Mouse (Mus musculus): ENCODE measurements at regions not wholly inside any gene's neighbourhood (a gene's known extent, or its start where the extent isn't known, plus 50 kb on each side); places are given as distances from the start of the nearest gene placed in this dataset.

DNA sequence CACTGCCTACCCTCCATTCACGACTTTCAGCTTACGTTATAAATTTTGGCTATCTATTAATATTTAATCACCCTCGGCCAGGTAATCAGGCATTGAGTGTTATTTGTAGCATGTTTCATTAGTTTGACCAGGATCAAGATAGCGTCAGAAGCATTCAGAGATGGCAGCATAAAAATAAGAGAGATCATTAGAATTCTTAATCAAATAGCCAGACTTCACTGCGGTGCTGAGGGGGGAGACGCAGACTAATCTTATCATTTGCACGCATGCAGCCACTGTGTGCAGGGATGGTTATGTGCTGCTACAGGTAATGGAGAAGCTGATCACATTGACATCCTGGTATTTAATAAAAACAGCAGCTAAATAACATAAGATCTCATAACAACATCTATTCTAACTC is 574.5 kb upstream of the Klhl1 start:
- 82% methylated on average over 7 of the region's 7 CpGs for WGBS
- H3K27me3 ChIP-seq (ENCODE audit: control insufficient read depth, insufficient read depth, low read length): no peaks in the 10 kb centered on the region
- H3K4me1 ChIP-seq (ENCODE audit: control insufficient read depth, insufficient read depth, low read length): no peaks in the 10 kb centered on the region
- H3K36me3 ChIP-seq (ENCODE audit: control insufficient read depth, insufficient read depth, low read length): no peaks in the 10 kb centered on the region
- H3K4me3 ChIP-seq (ENCODE audit: insufficient read depth, low read depth, low read length): no peak overlapping the region
- no peaks in the 10 kb centered on the region for H3K79me2 ChIP-seq (ENCODE audit: control insufficient read depth, insufficient read depth, low read length)
- no peak overlapping the region for H3K27ac ChIP-seq (replicated peaks; ENCODE audit: insufficient read depth, low read depth, low read length)
- no peak overlapping the region for H3K9ac ChIP-seq (ENCODE audit: low read depth, low read length)
- no peak for DNase-seq (ENCODE audit: extremely low read depth, low read depth, low spot score)
- TF ChIP-seq CTCF (IDR thresholded peaks at IDR 0.05; ENCODE audit: low read depth, low read length) (no peak), POLR2A (IDR thresholded peaks at IDR 0.05; ENCODE audit: extremely low read depth, insufficient read depth, low read length) (no peak)

DNA sequence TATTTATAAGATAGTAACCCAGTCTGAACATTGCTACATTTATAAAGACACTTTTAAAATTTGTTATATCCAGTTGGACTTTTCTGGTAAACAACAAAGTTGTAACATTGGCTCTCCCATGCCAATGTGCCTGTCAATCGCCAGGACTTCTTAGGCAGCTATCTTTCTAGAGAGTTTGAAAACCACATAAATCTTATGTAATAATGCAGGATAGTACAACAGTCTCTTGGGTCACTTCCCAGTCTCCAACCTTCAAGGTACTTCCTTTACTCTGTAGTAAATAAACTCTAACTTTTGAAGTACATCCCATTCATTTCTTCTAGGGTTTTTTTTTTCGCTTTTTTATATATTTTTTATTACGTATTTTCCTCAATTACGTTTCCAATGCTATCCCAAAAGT is 570.0 kb upstream of the Klhl1 start:
- Histone ChIP-seq H3K9ac (ENCODE audit: low read depth, low read length) (no peak overlapping the region), H3K4me1 (ENCODE audit: control insufficient read depth, insufficient read depth, low read length) (no peaks in the 10 kb centered on the region), H3K79me2 (ENCODE audit: control insufficient read depth, insufficient read depth, low read length) (no peaks in the 10 kb centered on the region), H3K27ac (replicated peaks; ENCODE audit: insufficient read depth, low read depth, low read length) (no peak overlapping the region), H3K27me3 (ENCODE audit: control insufficient read depth, insufficient read depth, low read length) (no peaks in the 10 kb centered on the region), H3K4me3 (ENCODE audit: insufficient read depth, low read depth, low read length) (no peak overlapping the region), H3K36me3 (ENCODE audit: control insufficient read depth, insufficient read depth, low read length) (no peaks in the 10 kb centered on the region)
- no peak for TF ChIP-seq CTCF (IDR thresholded peaks at IDR 0.05; ENCODE audit: low read depth, low read length)
- TF ChIP-seq POLR2A (IDR thresholded peaks at IDR 0.05; ENCODE audit: extremely low read depth, insufficient read depth, low read length): no peak
- no peak for DNase-seq (ENCODE audit: extremely low read depth, low read depth, low spot score)
- 79% methylated on average over 4 of the region's 4 CpGs for WGBS

DNA sequence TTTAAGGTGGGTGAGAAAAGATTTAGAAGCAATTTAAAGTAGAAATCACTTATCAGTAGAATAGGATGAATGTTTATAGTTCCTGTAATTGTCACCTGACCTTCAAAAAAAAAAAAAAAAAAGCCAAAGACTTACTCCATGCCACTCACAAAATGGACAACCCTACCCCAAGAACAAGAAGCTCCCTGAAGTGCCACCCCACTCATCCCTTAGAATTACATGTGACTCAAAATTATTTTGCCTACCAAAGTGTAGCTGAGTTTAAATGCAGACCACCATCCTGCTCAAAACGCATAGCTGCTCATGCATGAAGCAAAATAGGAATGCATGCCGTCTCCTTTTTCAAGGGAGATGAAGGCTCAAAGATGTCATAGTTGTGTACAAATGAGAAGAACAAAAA is 568.4 kb upstream of the Klhl1 start:
- Histone ChIP-seq H3K36me3 (ENCODE audit: control insufficient read depth, insufficient read depth, low read length) (no peaks in the 10 kb centered on the region), H3K27ac (replicated peaks; ENCODE audit: insufficient read depth, low read depth, low read length) (no peak overlapping the region), H3K27me3 (ENCODE audit: control insufficient read depth, insufficient read depth, low read length) (no peaks in the 10 kb centered on the region), H3K4me3 (ENCODE audit: insufficient read depth, low read depth, low read length) (no peak overlapping the region), H3K79me2 (ENCODE audit: control insufficient read depth, insufficient read depth, low read length) (no peaks in the 10 kb centered on the region), H3K9ac (ENCODE audit: low read depth, low read length) (no peak overlapping the region), H3K4me1 (ENCODE audit: control insufficient read depth, insufficient read depth, low read length) (no peaks in the 10 kb centered on the region)
- 75% methylated on average over 2 of the region's 2 CpGs for WGBS
- DNase-seq (ENCODE audit: extremely low read depth, low read depth, low spot score): no peak
- TF ChIP-seq POLR2A (IDR thresholded peaks at IDR 0.05; ENCODE audit: extremely low read depth, insufficient read depth, low read length) (no peak), CTCF (IDR thresholded peaks at IDR 0.05; ENCODE audit: low read depth, low read length) (no peak)

DNA sequence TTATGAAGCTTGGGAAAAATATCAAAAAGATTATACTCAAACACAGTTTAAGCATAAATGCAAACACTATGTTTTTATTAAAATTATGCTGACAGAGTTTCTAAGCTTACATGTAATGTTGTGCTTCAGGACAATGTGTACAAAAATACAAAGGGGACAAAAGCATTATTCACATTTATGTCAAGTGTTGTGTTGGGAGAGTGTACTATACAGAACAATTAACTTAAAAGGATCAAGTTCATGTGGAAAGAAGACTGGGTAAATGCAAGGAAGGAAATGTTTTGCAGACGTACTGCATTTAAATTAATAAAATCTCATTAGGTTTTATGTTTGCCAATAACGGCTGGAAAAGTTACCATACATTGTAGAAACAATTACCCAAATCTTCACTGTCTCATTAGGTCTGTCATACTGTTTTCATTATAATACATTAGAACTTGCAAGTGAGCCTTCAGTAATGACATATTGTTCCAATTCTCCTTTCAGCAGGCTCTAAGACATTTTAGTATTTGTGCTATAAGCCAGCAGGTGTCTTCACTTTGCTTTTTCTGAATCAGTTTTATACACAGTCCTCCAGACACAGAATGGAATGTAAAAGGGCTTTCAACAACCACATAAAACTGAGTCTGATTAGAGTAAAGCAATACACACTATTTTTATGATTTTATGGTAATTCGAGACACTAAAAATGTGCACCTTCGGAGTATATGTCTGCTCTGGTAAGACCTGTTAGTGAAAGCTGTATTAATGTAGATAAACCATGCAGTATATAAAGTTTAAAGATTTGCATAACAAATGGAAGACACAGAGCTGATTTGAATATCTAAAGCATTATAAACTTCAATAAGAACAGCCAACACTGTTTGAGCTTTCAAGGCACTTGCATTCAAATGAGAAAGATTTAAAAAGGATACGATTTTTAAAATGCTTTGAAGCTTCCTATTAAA is 567.7 kb upstream of the Klhl1 start:
- H3K36me3 ChIP-seq (ENCODE audit: control insufficient read depth, insufficient read depth, low read length): no peaks in the 10 kb centered on the region
- H3K27me3 ChIP-seq (ENCODE audit: control insufficient read depth, insufficient read depth, low read length): no peaks in the 10 kb centered on the region
- H3K27ac ChIP-seq (replicated peaks; ENCODE audit: insufficient read depth, low read depth, low read length): no peak overlapping the region
- H3K4me1 ChIP-seq (ENCODE audit: control insufficient read depth, insufficient read depth, low read length): no peaks in the 10 kb centered on the region
- no peaks in the 10 kb centered on the region for H3K79me2 ChIP-seq (ENCODE audit: control insufficient read depth, insufficient read depth, low read length)
- TF ChIP-seq CTCF (IDR thresholded peaks at IDR 0.05; ENCODE audit: low read depth, low read length): no peak
- TF ChIP-seq POLR2A (IDR thresholded peaks at IDR 0.05; ENCODE audit: extremely low read depth, insufficient read depth, low read length): no peak
- no peak overlapping the region for H3K9ac ChIP-seq (ENCODE audit: low read depth, low read length)
- DNase-seq (ENCODE audit: extremely low read depth, low read depth, low spot score): no peak
- H3K4me3 ChIP-seq (ENCODE audit: insufficient read depth, low read depth, low read length): no peak overlapping the region
- 79% methylated on average over 5 of the region's 5 CpGs for WGBS

DNA sequence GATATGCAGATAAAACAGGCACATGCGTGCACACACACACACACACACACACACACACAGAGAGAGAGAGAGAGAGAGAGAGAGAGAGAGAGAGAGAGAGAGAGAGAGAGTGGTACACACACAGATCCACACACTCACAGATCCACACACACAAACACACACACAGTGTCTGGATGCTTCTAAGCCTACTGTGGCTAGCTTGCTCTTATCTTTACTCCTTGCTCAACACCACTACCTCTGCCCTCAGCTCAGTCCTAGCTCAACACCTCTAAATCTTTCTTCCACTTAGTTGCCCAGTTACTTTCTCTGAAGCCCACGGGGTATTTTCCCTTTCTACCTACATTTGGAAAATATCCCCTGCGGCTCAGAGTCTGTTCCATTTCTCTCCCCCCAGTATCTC is 555.9 kb upstream of the Klhl1 start:
- no peak overlapping the region for H3K9ac ChIP-seq (ENCODE audit: low read depth, low read length)
- TF ChIP-seq CTCF (IDR thresholded peaks at IDR 0.05; ENCODE audit: low read depth, low read length) (no peak), POLR2A (IDR thresholded peaks at IDR 0.05; ENCODE audit: extremely low read depth, insufficient read depth, low read length) (no peak)
- no peak overlapping the region for H3K27ac ChIP-seq (replicated peaks; ENCODE audit: insufficient read depth, low read depth, low read length)
- no peaks in the 10 kb centered on the region for H3K36me3 ChIP-seq (ENCODE audit: control insufficient read depth, insufficient read depth, low read length)
- no peaks in the 10 kb centered on the region for H3K4me1 ChIP-seq (ENCODE audit: control insufficient read depth, insufficient read depth, low read length)
- DNase-seq (ENCODE audit: extremely low read depth, low read depth, low spot score): no peak
- no peak overlapping the region for H3K4me3 ChIP-seq (ENCODE audit: insufficient read depth, low read depth, low read length)
- H3K79me2 ChIP-seq (ENCODE audit: control insufficient read depth, insufficient read depth, low read length): no peaks in the 10 kb centered on the region
- WGBS: 69% methylated on average over 3 of the region's 3 CpGs
- no peaks in the 10 kb centered on the region for H3K27me3 ChIP-seq (ENCODE audit: control insufficient read depth, insufficient read depth, low read length)

DNA sequence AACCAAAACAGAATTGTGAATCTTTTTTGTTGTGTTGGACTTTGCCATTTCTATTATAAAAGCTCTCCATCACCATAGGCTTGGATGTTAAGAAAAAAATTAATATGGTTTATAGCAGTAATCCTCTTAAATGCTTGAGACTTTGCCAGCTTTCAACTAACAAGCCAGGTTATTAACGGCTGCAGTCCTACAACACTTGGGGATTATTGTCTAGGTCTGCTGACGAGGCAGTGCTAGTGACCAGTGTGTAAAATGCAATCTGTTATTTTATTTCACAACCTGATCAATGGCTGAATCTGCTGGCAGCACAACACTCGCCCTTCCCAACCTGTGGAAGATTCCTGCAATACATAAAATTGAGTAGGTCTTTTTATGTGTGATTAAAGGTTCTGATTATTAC is 549.9 kb upstream of the Klhl1 start:
- Histone ChIP-seq H3K27ac (replicated peaks; ENCODE audit: insufficient read depth, low read depth, low read length) (no peak overlapping the region), H3K4me3 (ENCODE audit: insufficient read depth, low read depth, low read length) (no peak overlapping the region), H3K36me3 (ENCODE audit: control insufficient read depth, insufficient read depth, low read length) (no peaks in the 10 kb centered on the region), H3K4me1 (ENCODE audit: control insufficient read depth, insufficient read depth, low read length) (no peaks in the 10 kb centered on the region), H3K27me3 (ENCODE audit: control insufficient read depth, insufficient read depth, low read length) (no peaks in the 10 kb centered on the region), H3K79me2 (ENCODE audit: control insufficient read depth, insufficient read depth, low read length) (no peaks in the 10 kb centered on the region), H3K9ac (ENCODE audit: low read depth, low read length) (no peak overlapping the region)
- TF ChIP-seq POLR2A (IDR thresholded peaks at IDR 0.05; ENCODE audit: extremely low read depth, insufficient read depth, low read length) (no peak), CTCF (IDR thresholded peaks at IDR 0.05; ENCODE audit: low read depth, low read length) (no peak)
- no peak for DNase-seq (ENCODE audit: extremely low read depth, low read depth, low spot score)
- WGBS: 60% methylated on average over 3 of the region's 3 CpGs

Measured in liver, adult 2 months (tissue).